Mouse (Mus musculus) ES-E14 (cell line): ENCODE data around the gene Camk2b.

Source experiments
- CHD2 ChIP-seq: IDR thresholded peaks from 2 replicates; pipeline ENCODE4 v1.6.1; 2014; ENCODE audit warnings: mild to moderate bottlenecking, low read depth, low read length, inconsistent platforms
- HCFC1 ChIP-seq: IDR thresholded peaks from 2 replicates; pipeline ENCODE4 v1.6.1; 2012; ENCODE audit warnings: low read length, inconsistent platforms, borderline replicate concordance; ENCODE audit not compliant: insufficient read depth
- MAFK ChIP-seq: IDR thresholded peaks from 2 replicates; pipeline ENCODE4 v1.6.1; 2014; ENCODE audit warnings: mild to moderate bottlenecking, low read depth, low read length, inconsistent platforms; ENCODE audit not compliant: insufficient read depth
- ZC3H11A ChIP-seq: IDR thresholded peaks from 2 replicates; pipeline ENCODE4 v1.6.1; 2012; ENCODE audit warnings: low read depth, mild to moderate bottlenecking, inconsistent platforms, low read length, borderline replicate concordance
- ZNF384 ChIP-seq: IDR thresholded peaks from 2 replicates; pipeline ENCODE4 v1.6.1; 2012; ENCODE audit warnings: low read depth, low read length, inconsistent platforms

- TF ChIP-seq HCFC1 (no peak), ZC3H11A (no peak), CHD2 (no peak), ZNF384 (no peak), MAFK (no peak)
These were observed 118.4 kb downstream of the Camk2b start for GRCm38 (mm10) chr11:5947796-5948195.
